Mouse (Mus musculus) hindbrain, embryonic 15.5 days (tissue): Measurements from ENCODE around the gene Tacc3. TPM values are rescaled to one million over a fixed set of nuclear protein-coding genes. Genes with fewer than 3 reads are reported as not detected.

Source experiments
- ATAC-seq: fragments of 200-750 bp; cut with Nextera tagmentation; 2 replicates; pipeline ENCODE4 v1.8.0; 2017; ENCODE audit warnings: low read depth, moderate number of reproducible peaks, moderate TSS enrichment; ENCODE audit not compliant: low FRiP score
- H3K27ac ChIP-seq: fragments of 300-500 bp; sonication (generic); replicated peaks from 2 replicates; pipeline ENCODE4 v1.5.1; 2015; ENCODE audit warnings: mild to moderate bottlenecking, inconsistent platforms
- H3K27me3 ChIP-seq: fragments of 300-500 bp; sonication (generic); 2 replicates; pipeline ENCODE4 v1.6.1; 2015; ENCODE audit warnings: control low read depth, inconsistent platforms
- H3K36me3 ChIP-seq: fragments of 300-500 bp; sonication (generic); 2 replicates; pipeline ENCODE4 v1.6.1; 2015; ENCODE audit warnings: control low read depth, inconsistent platforms
- H3K4me1 ChIP-seq: fragments of 300-500 bp; sonication (generic); replicated peaks from 2 replicates; pipeline ENCODE4 v1.6.1; 2015; ENCODE audit warnings: control low read depth, inconsistent platforms
- H3K4me2 ChIP-seq: fragments of 300-500 bp; sonication (generic); 2 replicates; pipeline ENCODE4 v1.6.1; 2015; ENCODE audit warnings: moderate library complexity, mild to moderate bottlenecking, inconsistent platforms
- H3K4me3 ChIP-seq: fragments of 300-500 bp; sonication (generic); 2 replicates; pipeline ENCODE4 v1.5.1; 2015; ENCODE audit warnings: mild to moderate bottlenecking, inconsistent platforms
- H3K9ac ChIP-seq: fragments of 300-500 bp; sonication (generic); 2 replicates; pipeline ENCODE4 v1.6.1; 2015; ENCODE audit warnings: inconsistent platforms
- H3K9me3 ChIP-seq: fragments of 300-500 bp; sonication (generic); 2 replicates; pipeline ENCODE4 v1.6.1; 2016; ENCODE audit warnings: control low read depth, inconsistent platforms
- WGBS: fragments of 180-500 bp; shearing (Covaris S2); methylation state at CpG from one replicate; pipeline ENCODE4 v1.1.7; 2015; 5-methylcytosine and 5-hydroxymethylcytosine counted together
- polyA plus RNA-seq: library from polyadenylated mRNA; unstranded; fragments of >200 nt; fragmentation: Nextera tagmentation; extraction: Ambion mirVana; gene quantifications from 2 replicates; pipeline ENCODE4 v1.2.1, GENCODE M21; 2015

Tacc3 gene
- polyA plus RNA-seq, 1 experiment from 2014 or later = 40.9 TPM

GRCm38 (mm10) chr5:33657251-33657786 lies 609 bp upstream of the Tacc3 start:
- Histone ChIP-seq H3K4me3 (peak overlapping the region; percentile 75), H3K9ac (peak overlapping the region; percentile 75), H3K4me2 (peak overlapping the region; percentile 86), H3K27ac (peak overlapping the region; percentile 98), H3K4me1 (peaks cover 35% of the 10 kb centered on the region), H3K27me3 (no peaks in the 10 kb centered on the region), H3K9me3 (no peaks in the 10 kb centered on the region), H3K36me3 (0 out of 2 replicates have a peak, but pooled peaks cover 5% of the 10 kb centered on the region)
- ATAC-seq = peak; percentile 25; the same call in 1 of the 2 replicates
- WGBS = under 1% methylated on average over 32 of the region's 32 CpGs

- Histone ChIP-seq H3K27ac (0 out of 2 replicates have a peak overlapping the region, but pooled peaks have one; percentile 98), H3K36me3 (0 out of 2 replicates have a peak, but pooled peaks cover 3% of the 10 kb centered on the region), H3K27me3 (no peaks in the 10 kb centered on the region), H3K9ac (peak overlapping the region; percentile 52), H3K4me3 (peak overlapping the region; percentile 75), H3K4me1 (peaks cover 32% of the 10 kb centered on the region), H3K4me2 (peak overlapping the region; percentile 86), H3K9me3 (no peaks in the 10 kb centered on the region)
- ATAC-seq = peak; percentile 1; the same call in 1 of the 2 replicates
- WGBS = 0% methylated on average over 26 of the region's 26 CpGs
These were observed 729 bp downstream of the Tacc3 start for GRCm38 (mm10) chr5:33658664-33659050.

DNA sequence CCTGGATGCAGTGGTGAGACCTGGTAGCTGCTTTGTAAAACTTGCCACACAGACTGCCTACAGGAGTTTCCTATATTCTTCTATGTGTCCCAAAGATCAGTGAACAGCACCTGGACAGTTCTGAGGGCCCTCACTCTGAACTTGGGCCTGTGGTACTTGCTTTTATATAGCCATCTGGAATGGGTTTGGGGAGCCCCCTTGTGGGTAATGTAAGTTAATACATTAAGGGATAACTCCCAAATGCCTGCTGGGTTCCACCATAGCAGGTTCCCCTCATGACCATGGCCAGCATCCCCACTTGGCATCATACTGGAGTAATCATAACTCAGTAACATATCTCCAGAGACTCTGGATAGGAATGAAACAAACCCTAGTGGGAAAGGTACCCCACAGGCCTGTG lies 10.3 kb downstream of the Tacc3 start:
- H3K9ac ChIP-seq = no peak overlapping the region
- H3K4me1 ChIP-seq = no peaks in the 10 kb centered on the region
- no peaks in the 10 kb centered on the region for H3K27me3 ChIP-seq
- ATAC-seq = no peak
- H3K27ac ChIP-seq = no peak overlapping the region
- H3K4me3 ChIP-seq = no peak overlapping the region
- H3K4me2 ChIP-seq = no peak overlapping the region
- no peaks in the 10 kb centered on the region for H3K9me3 ChIP-seq
- H3K36me3 ChIP-seq = no peaks in the 10 kb centered on the region

GRCm38 (mm10) chr5:33671659-33672058 lies 13.7 kb downstream of the Tacc3 start:
- 81% methylated on average over 5 of the region's 5 CpGs for WGBS
- H3K4me1 ChIP-seq = peaks cover 12% of the 10 kb centered on the region
- no peaks in the 10 kb centered on the region for H3K36me3 ChIP-seq
- no peak overlapping the region for H3K27ac ChIP-seq
- no peak overlapping the region for H3K4me3 ChIP-seq
- no peak overlapping the region for H3K4me2 ChIP-seq
- H3K27me3 ChIP-seq = no peaks in the 10 kb centered on the region
- H3K9me3 ChIP-seq = no peaks in the 10 kb centered on the region
- no peak overlapping the region for H3K9ac ChIP-seq
- no peak for ATAC-seq

DNA sequence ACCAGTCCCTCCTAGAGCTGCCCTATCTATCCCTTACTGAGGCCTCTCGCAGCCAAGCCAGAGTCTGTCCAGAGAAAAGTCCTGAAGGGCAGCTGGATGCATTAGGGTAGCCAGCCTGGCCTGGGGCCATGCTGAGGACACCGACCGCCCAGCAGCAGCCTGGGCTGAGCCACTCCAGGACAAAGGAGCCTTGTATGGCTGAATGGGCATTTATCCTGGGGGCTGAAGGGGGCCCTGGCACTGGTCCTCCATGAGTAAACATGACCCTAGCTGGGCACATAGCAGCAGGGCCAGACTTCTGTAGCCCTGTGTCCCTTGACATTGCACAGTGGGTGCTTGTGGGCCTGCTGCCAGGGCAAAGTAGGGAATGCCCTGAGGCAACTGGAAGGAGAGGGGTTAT lies 16.5 kb downstream of the Tacc3 start:
- H3K36me3 ChIP-seq = no peaks in the 10 kb centered on the region
- peak; percentile 90 for ATAC-seq
- no peaks in the 10 kb centered on the region for H3K9me3 ChIP-seq
- H3K4me2 ChIP-seq = no peak overlapping the region
- H3K4me1 ChIP-seq = peaks cover 12% of the 10 kb centered on the region
- no peak overlapping the region for H3K9ac ChIP-seq
- 47% methylated on average over 3 of the region's 3 CpGs for WGBS
- no peaks in the 10 kb centered on the region for H3K27me3 ChIP-seq
- H3K27ac ChIP-seq = no peak overlapping the region
- H3K4me3 ChIP-seq = no peak overlapping the region

GRCm38 (mm10) chr5:33675964-33676363 lies 18.0 kb downstream of the Tacc3 start:
- Histone ChIP-seq H3K27ac (no peak overlapping the region), H3K4me2 (no peak overlapping the region), H3K27me3 (no peaks in the 10 kb centered on the region), H3K4me1 (peaks cover 12% of the 10 kb centered on the region), H3K36me3 (no peaks in the 10 kb centered on the region), H3K9me3 (no peaks in the 10 kb centered on the region), H3K4me3 (no peak overlapping the region), H3K9ac (no peak overlapping the region)
- no peak; the same call in 1 of the 2 replicates for ATAC-seq
- WGBS = 3% methylated on average over 1 of the region's 1 CpGs

- Histone ChIP-seq H3K36me3 (no peaks in the 10 kb centered on the region), H3K4me1 (peaks cover 12% of the 10 kb centered on the region), H3K4me2 (no peak overlapping the region), H3K9me3 (no peaks in the 10 kb centered on the region), H3K4me3 (no peak overlapping the region), H3K27me3 (no peaks in the 10 kb centered on the region), H3K9ac (no peak overlapping the region), H3K27ac (no peak overlapping the region)
- no peak for ATAC-seq
- 86% methylated on average over 5 of the region's 5 CpGs for WGBS
These were observed 20.3 kb downstream of the Tacc3 start for GRCm38 (mm10) chr5:33678244-33678643.

DNA sequence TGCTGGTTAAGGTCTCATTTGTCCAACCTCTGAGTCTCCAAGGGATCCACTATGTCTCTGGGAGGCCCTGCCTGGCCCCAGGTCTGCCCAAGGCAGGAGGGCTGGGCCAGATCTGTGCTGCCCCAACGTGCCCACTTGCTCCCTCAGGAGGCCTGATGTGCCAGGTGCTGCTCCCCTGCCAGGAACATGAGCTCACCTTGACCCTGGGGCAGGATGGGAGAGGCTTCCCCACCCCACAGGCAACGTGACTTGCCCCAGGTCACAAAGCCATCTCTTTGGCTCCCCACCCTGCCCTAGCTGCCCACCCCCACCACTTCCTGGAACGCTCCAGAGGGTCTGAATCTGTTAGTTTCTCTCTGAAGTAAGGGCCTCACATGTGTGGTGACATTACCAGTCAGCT lies 23.1 kb downstream of the Tacc3 start:
- Histone ChIP-seq H3K4me3 (no peak overlapping the region), H3K27ac (no peak overlapping the region), H3K27me3 (peaks cover 4% of the 10 kb centered on the region; the same call in 1 of the 2 replicates), H3K4me2 (no peak overlapping the region), H3K9me3 (no peaks in the 10 kb centered on the region), H3K4me1 (no peaks in the 10 kb centered on the region), H3K36me3 (no peaks in the 10 kb centered on the region), H3K9ac (no peak overlapping the region)
- no peak for ATAC-seq
- WGBS = 59% methylated on average over 3 of the region's 3 CpGs

DNA sequence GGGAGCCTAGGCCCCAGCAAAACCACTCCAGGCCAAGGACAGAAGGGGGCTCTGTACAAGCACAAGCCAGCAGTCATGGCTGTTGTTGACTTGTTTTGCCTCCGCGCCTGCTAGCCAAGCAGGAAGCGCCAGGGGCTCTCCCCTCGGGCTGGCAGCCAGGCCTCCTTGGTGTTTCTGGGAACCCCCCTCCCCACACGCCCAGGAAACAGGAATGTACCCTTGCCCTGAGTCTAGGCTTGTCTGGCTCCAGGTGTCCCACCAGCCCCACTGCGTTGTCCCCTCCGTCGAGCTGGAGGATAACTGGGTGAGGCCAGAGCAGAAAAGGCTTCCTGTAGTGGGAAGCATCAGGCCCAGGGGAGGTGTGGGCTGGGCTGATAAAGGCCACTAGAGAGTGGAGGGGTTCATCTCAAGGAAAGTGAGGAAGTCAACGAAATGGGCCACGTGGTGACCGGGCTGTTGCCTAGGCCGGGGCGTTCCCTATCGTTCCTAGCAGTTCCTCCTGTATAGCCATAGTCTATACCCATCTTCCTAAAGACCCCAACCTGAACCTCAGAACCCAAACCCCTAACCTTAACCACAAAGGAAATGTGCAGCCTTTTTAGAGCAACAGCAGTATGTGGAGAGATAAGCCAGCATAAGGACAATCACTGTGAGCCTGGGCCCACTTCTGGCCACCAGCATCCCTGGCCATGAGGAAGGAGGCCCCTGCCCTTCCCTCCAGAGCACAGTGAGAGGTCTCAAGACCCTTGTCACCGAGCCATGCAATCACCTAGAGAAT lies 23.9 kb downstream of the Tacc3 start:
- Histone ChIP-seq H3K9ac (no peak overlapping the region), H3K9me3 (no peaks in the 10 kb centered on the region), H3K4me3 (no peak overlapping the region), H3K27ac (no peak overlapping the region), H3K4me1 (no peaks in the 10 kb centered on the region), H3K27me3 (peaks cover 4% of the 10 kb centered on the region; the same call in 1 of the 2 replicates), H3K4me2 (no peak overlapping the region), H3K36me3 (no peaks in the 10 kb centered on the region)
- 76% methylated on average over 15 of the region's 15 CpGs for WGBS
- no peak for ATAC-seq

DNA sequence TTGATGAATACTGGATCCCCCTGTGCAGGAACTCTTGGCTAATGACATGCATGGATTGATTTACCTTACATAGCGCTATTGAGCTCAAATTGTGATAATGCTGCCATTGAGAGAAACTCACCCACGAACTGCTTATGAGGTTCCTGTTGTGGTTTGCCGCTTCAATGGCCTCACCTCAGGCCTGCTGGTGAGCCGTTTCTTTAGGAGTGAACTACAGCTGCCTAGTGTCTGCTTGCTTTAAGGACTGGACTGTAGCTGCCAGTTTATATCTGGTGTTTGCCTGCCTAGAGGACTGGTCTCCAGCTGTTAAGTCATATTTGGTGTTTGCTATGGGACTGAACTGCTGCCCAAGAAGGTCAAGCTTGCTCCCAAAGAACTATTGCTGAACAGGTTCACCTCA lies 25.0 kb downstream of the Tacc3 start:
- no peaks in the 10 kb centered on the region for H3K36me3 ChIP-seq
- H3K4me2 ChIP-seq = no peak overlapping the region
- peaks cover 4% of the 10 kb centered on the region; the same call in 1 of the 2 replicates for H3K27me3 ChIP-seq
- no peak overlapping the region for H3K27ac ChIP-seq
- no peaks in the 10 kb centered on the region for H3K4me1 ChIP-seq
- H3K9me3 ChIP-seq = no peaks in the 10 kb centered on the region
- no peak for ATAC-seq
- WGBS = 74% methylated on average over 4 of the region's 4 CpGs
- no peak overlapping the region for H3K4me3 ChIP-seq
- no peak overlapping the region for H3K9ac ChIP-seq

DNA sequence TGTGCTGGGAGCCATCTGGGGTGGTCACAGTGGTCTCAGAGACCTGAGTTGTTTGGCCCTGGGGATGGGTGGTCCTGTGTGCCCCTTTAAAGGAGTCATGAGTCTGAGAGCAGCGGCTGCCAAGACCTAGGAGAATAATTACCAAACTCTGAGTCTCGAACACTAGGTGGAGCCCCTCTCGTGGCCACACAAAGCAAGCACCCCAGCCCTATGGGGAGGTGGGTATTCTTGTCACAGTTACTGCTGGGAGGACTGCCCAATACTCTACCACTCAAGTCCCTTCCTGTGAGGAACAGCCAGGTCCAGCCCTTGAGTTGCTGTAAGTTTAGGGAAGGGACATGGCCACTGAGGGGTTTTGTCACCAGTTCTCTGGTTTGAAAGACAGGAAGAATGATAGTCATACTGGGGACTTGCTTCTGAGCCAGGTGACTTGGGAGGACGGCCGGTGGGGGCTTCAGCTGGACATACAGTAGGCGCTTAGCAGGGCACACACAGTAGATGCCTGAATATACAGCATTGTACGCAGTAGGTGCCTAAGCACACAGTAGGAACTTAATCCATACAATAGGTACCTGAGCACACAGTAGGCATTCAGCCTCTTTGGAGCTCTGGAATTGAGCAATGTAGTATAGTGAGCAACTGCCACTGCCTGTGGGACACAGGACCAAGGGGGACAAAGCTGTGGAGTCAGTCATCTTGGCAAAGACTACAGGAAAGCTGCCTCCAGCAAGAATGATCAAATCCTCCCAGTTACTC lies 26.1 kb downstream of the Tacc3 start:
- Histone ChIP-seq H3K9ac (no peak overlapping the region), H3K9me3 (no peaks in the 10 kb centered on the region), H3K27ac (no peak overlapping the region), H3K4me2 (no peak overlapping the region), H3K4me3 (no peak overlapping the region), H3K36me3 (no peaks in the 10 kb centered on the region), H3K4me1 (peaks cover 6% of the 10 kb centered on the region), H3K27me3 (peaks cover 4% of the 10 kb centered on the region; the same call in 1 of the 2 replicates)
- peak; percentile 53; the same call in 1 of the 2 replicates for ATAC-seq
- 51% methylated on average over 7 of the region's 7 CpGs for WGBS

- Histone ChIP-seq H3K27ac (no peak overlapping the region), H3K4me1 (peaks cover 15% of the 10 kb centered on the region), H3K9ac (no peak overlapping the region), H3K27me3 (peaks cover 4% of the 10 kb centered on the region; the same call in 1 of the 2 replicates), H3K36me3 (no peaks in the 10 kb centered on the region), H3K9me3 (no peaks in the 10 kb centered on the region), H3K4me2 (no peak overlapping the region), H3K4me3 (no peak overlapping the region)
- 82% methylated on average over 4 of the region's 4 CpGs for WGBS
- no peak for ATAC-seq
These were observed 27.0 kb downstream of the Tacc3 start for GRCm38 (mm10) chr5:33684932-33685331.
